Mouse (Mus musculus) cortical plate, adult 2 months (tissue): Measurements from ENCODE around the gene Cd86.

Experiments used
- CTCF ChIP-seq: fragments of 200-500 bp; IDR thresholded peaks from 2 replicates; pipeline ENCODE4 v1.5.1; 2011; ENCODE audit warnings: mild to moderate bottlenecking, control low read depth, low read length; ENCODE audit not compliant: insufficient read depth; ENCODE audit errors: extremely low read depth
- POLR2A ChIP-seq: fragments of 200-500 bp; IDR thresholded peaks from 2 replicates; pipeline ENCODE4 v1.6.1; 2011; ENCODE audit warnings: mild to moderate bottlenecking, low read length, control low read depth; ENCODE audit not compliant: insufficient read depth; ENCODE audit errors: extremely low read depth

- no peak for TF ChIP-seq CTCF
- no peak for TF ChIP-seq POLR2A
Observed at GRCm38 (mm10) chr16:36665782-36666181, at the start of gene Cd86.
